ENCODE assay signal across 10 mouse cellular contexts in the genomic region with DNA sequence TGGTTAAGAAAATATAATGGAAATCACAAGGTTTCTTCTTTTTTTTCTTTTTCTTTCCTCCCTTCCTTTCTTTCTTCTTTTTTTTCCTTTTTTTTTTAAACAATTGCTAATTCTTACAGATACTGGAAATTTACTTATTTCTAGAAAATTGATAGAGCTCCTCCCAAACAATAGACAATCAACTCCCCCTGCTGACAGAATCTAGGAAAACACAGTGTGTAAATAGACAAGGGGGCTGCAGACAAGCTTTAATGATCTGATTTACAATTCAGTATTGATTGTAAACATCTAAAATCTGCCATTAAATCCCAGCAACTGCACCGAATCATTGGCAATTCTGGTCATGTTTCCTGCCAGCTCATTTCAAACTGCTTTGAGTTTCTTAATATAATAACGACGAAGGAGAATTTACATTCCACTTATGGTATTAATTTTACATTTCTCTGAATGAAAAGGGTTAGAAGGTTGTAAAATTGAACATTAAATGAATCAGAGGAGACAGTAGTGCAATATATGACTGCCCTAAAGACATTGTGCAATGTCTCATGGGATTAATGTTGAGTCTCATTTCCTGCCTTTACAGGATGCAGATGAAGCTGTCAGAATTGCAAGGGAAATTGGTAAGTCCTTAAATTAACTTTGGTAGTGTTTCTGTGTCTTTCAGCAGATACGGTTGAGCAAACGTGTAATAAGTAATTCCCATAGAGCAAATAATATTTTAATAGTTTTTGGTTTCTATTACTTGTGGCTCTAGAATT.
DNase-seq lines count a peak whose midpoint lies in the region; ATAC-seq and TF ChIP-seq lines count a peak whose summit lies in the region.
"Had no signal": no experiment of that assay in that cellular context is flagged by ENCODE, and none has a peak within 500 bp of the region (broad histone marks: within the 10 kb centered on the region; RNA-seq: fewer than 3 reads in every experiment).

No protein-coding gene starts in this region.

- no peak overlapping the region for H3K9ac ChIP-seq in kidney, embryonic 14.5 days (ENCODE audit: low read depth, low read length)
- H3K9ac ChIP-seq in embryonic facial prominence, embryonic 14.5 days (ENCODE audit: low read depth, low read length), result no peak overlapping the region
- H3K9ac ChIP-seq: liver, embryonic 15.5 days had no signal

- H3K9me3 ChIP-seq in kidney, embryonic 14.5 days (ENCODE audit: control insufficient read depth, low read length), result no peaks in the 10 kb centered on the region
- no peaks in the 10 kb centered on the region for H3K9me3 ChIP-seq in embryonic facial prominence, embryonic 14.5 days (ENCODE audit: control insufficient read depth, low read length)
- H3K9me3 ChIP-seq: liver, embryonic 15.5 days had no signal

- ATAC-seq in kidney, embryonic 14.5 days (ENCODE audit: low FRiP score, low TSS enrichment), result no peak
- ATAC-seq in embryonic facial prominence, embryonic 14.5 days (ENCODE audit: low read depth), result no peak

- intact Hi-C loops in heart, postnatal 14 days (cut with DNase I), result loop anchor here (5.0 to 10.0 kb wide), 2 partner anchors 126 to 237 kb away; no protein-coding TSS in a partner anchor

- peak; percentile 30 for DNase-seq in cerebellum, adult 9-10 months
- DNase-seq in cerebellum, adult 11 months, result no peak
- DNase-seq in kidney, adult 9 months, result peak; percentile 18
- peak; percentile 52 for DNase-seq in embryonic facial prominence, embryonic 14.5 days (ENCODE audit: low spot score)
- DNase-seq in heart, postnatal 14 days, result no peak
- DNase-seq in layer of hippocampus, postnatal 36 days, result no peak
- DNase-seq: B cell, adult 2 months had no signal

- WGBS in kidney, embryonic 14.5 days, result 50% methylated on average over 5 of the region's 5 CpGs
- WGBS in embryonic facial prominence, embryonic 14.5 days, result 41% methylated on average over 5 of the region's 5 CpGs

- H3K36me3 ChIP-seq in kidney, embryonic 14.5 days (ENCODE audit: control insufficient read depth, insufficient read depth, low read length), result no peaks in the 10 kb centered on the region
- no peaks in the 10 kb centered on the region for H3K36me3 ChIP-seq in C2C12 (ENCODE audit: control insufficient read depth, insufficient read depth)
- no peaks in the 10 kb centered on the region for H3K36me3 ChIP-seq in embryonic facial prominence, embryonic 14.5 days (ENCODE audit: control insufficient read depth, insufficient read depth, low read length)
- H3K36me3 ChIP-seq: liver, embryonic 15.5 days had no signal

- H3K27ac ChIP-seq in kidney, embryonic 14.5 days (ENCODE audit: low read depth, low read length), result no peak overlapping the region
- no peak overlapping the region for H3K27ac ChIP-seq in embryonic facial prominence, embryonic 14.5 days (replicated peaks; ENCODE audit: low read depth, low read length)
- H3K27ac ChIP-seq: liver, embryonic 15.5 days had no signal

- no peak overlapping the region for H3ac ChIP-seq in C2C12 (ENCODE audit: control insufficient read depth, insufficient read length, low read depth)

- H3K4me1 ChIP-seq in kidney, embryonic 14.5 days (ENCODE audit: control insufficient read depth, insufficient read depth, low read length), result 0 out of 2 replicates have a peak, but pooled peaks cover 4% of the 10 kb centered on the region
- no peaks in the 10 kb centered on the region for H3K4me1 ChIP-seq in embryonic facial prominence, embryonic 14.5 days (ENCODE audit: control insufficient read depth, insufficient read depth, low read length)
- H3K4me1 ChIP-seq: liver, embryonic 15.5 days had no signal

- H3K4me2 ChIP-seq in kidney, embryonic 14.5 days (replicated peaks; ENCODE audit: low read depth, low read length), result no peak overlapping the region
- H3K4me2 ChIP-seq in embryonic facial prominence, embryonic 14.5 days (ENCODE audit: low read depth, low read length), result no peak overlapping the region
- H3K4me2 ChIP-seq: liver, embryonic 15.5 days had no signal

- no peak overlapping the region for H3K4me3 ChIP-seq in kidney, embryonic 14.5 days (ENCODE audit: low read length)
- H3K4me3 ChIP-seq in C2C12 (ENCODE audit: insufficient read depth, poor library complexity, severe bottlenecking), result no peak overlapping the region
- no peak overlapping the region for H3K4me3 ChIP-seq in embryonic facial prominence, embryonic 14.5 days (ENCODE audit: low read depth, low read length)
- H3K4me3 ChIP-seq: liver, embryonic 15.5 days had no signal

- no peaks in the 10 kb centered on the region for H3K79me3 ChIP-seq in C2C12 (ENCODE audit: low read depth)

- no peak for TF ChIP-seq CTCF in C2C12 (IDR thresholded peaks at IDR 0.05; ENCODE audit: control insufficient read depth, insufficient read depth, insufficient read length)

- no peaks in the 10 kb centered on the region for H3K79me2 ChIP-seq in C2C12 (ENCODE audit: control insufficient read depth, insufficient read depth)

- no peaks in the 10 kb centered on the region for H3K27me3 ChIP-seq in kidney, embryonic 14.5 days (ENCODE audit: control insufficient read depth, insufficient read depth, low read length)
- H3K27me3 ChIP-seq in C2C12 (ENCODE audit: control insufficient read depth, insufficient read depth, insufficient read length), result no peaks in the 10 kb centered on the region
- no peaks in the 10 kb centered on the region for H3K27me3 ChIP-seq in embryonic facial prominence, embryonic 14.5 days (replicated peaks; ENCODE audit: control insufficient read depth, insufficient read depth, low read length)
- H3K27me3 ChIP-seq: liver, embryonic 15.5 days had no signal

TF ChIP-seq in C2C12, 6 proteins besides CTCF, POLR2A, EP300 and RAD21:
- TF ChIP-seq USF1 (IDR thresholded peaks at IDR 0.05; ENCODE audit: low read depth) (no peak), CEBPB (IDR thresholded peaks at IDR 0.05; ENCODE audit: low read depth) (peak; percentile 34)

Comparison
In these comparisons a context has a peak if more than half of its experiments do, and no peak if none do; other contexts are left out.
1. DNase-seq: peak in cerebellum, adult 9-10 months (single experiment), kidney, adult 9 months (single experiment) and embryonic facial prominence, embryonic 14.5 days (single experiment); none in cerebellum, adult 11 months (single experiment), heart, postnatal 14 days (0 of 2) and layer of hippocampus, postnatal 36 days (0 of 2).